Mouse (Mus musculus) G1E (cell line): ENCODE data around the gene Zfp592.

Experiments
- CTCF ChIP-seq: IDR thresholded peaks from 2 replicates; pipeline ENCODE4 v1.5.1; 2012; ENCODE audit warnings: low read depth, low read length, inconsistent platforms, mixed read lengths
- GATA1 ChIP-seq: IDR thresholded peaks from 2 replicates; pipeline ENCODE4 v1.6.1; 2012; ENCODE audit warnings: borderline replicate concordance, low read length, inconsistent platforms, mixed read lengths
- TAL1 ChIP-seq: conservative IDR thresholded peaks from 2 replicates; pipeline ENCODE4 v1.6.1; 2012; ENCODE audit warnings: low read depth, low read length, inconsistent platforms, mixed read lengths

- TF ChIP-seq CTCF (no peak), GATA1 (no peak), TAL1 (no peak)
These were observed 100.8 kb downstream of the Zfp592 start for GRCm38 (mm10) chr7:81094104-81094757.
